Mouse (Mus musculus): ENCODE data around the gene Capn12. TPM values are rescaled to one million over a fixed set of nuclear protein-coding genes. Genes with fewer than 3 reads are reported as not detected.

The Capn12 gene
- polyA plus RNA-seq, 1 experiment from 2014 or later, result 0.22 TPM

GRCm38 (mm10) chr7:28936787-28937186 lies 55.6 kb downstream of the Capn12 start:
- Histone ChIP-seq H3K36me3 (ENCODE audit: inconsistent target) (no peaks in the 10 kb centered on the region), H3K27ac (no peak overlapping the region), H3K4me3 (ENCODE audit: inconsistent target) (no peak overlapping the region), H3K79me2 (ENCODE audit: inconsistent target) (peaks cover 100% of the 10 kb centered on the region)
- 89% methylated on average over 4 of the region's 4 CpGs for WGBS (ENCODE audit: missing documents)

GRCm38 (mm10) chr7:28938654-28939053 lies 57.4 kb downstream of the Capn12 start:
- H3K27ac ChIP-seq, result no peak overlapping the region
- H3K36me3 ChIP-seq (ENCODE audit: inconsistent target), result no peaks in the 10 kb centered on the region
- 70% methylated on average over 4 of the region's 4 CpGs for WGBS (ENCODE audit: missing documents)
- H3K79me2 ChIP-seq (ENCODE audit: inconsistent target), result peaks cover 100% of the 10 kb centered on the region
- H3K4me3 ChIP-seq (ENCODE audit: inconsistent target), result no peak overlapping the region

- 95% methylated on average over 7 of the region's 7 CpGs for WGBS (ENCODE audit: missing documents)
- H3K4me3 ChIP-seq (ENCODE audit: inconsistent target), result no peak overlapping the region
- no peak overlapping the region for H3K27ac ChIP-seq
- peaks cover 100% of the 10 kb centered on the region for H3K79me2 ChIP-seq (ENCODE audit: inconsistent target)
- H3K36me3 ChIP-seq (ENCODE audit: inconsistent target), result no peaks in the 10 kb centered on the region
Observed at GRCm38 (mm10) chr7:28939418-28940183, 58.4 kb downstream of the Capn12 start.

- H3K36me3 ChIP-seq (ENCODE audit: inconsistent target), result no peaks in the 10 kb centered on the region
- WGBS (ENCODE audit: missing documents), result 92% methylated on average over 4 of the region's 4 CpGs
- no peak overlapping the region for H3K4me3 ChIP-seq (ENCODE audit: inconsistent target)
- no peak overlapping the region for H3K27ac ChIP-seq
- H3K79me2 ChIP-seq (ENCODE audit: inconsistent target), result peaks cover 100% of the 10 kb centered on the region
Observed at GRCm38 (mm10) chr7:28941129-28941528, 59.9 kb downstream of the Capn12 start.

- Histone ChIP-seq H3K36me3 (ENCODE audit: inconsistent target) (no peaks in the 10 kb centered on the region), H3K27ac (no peak overlapping the region), H3K4me3 (ENCODE audit: inconsistent target) (no peak overlapping the region), H3K79me2 (ENCODE audit: inconsistent target) (peaks cover 100% of the 10 kb centered on the region)
- WGBS (ENCODE audit: missing documents), result 95% methylated on average over 4 of the region's 4 CpGs
Observed at GRCm38 (mm10) chr7:28941542-28941941, 60.3 kb downstream of the Capn12 start.

Other genes starting within 250 kb of the Capn12 start
- gene Fbxo27, start 188.6 kb upstream of the Capn12 start, polyA plus RNA-seq (2018), result not detected in 3 replicates
- gene Fbxo17, start 164.6 kb upstream of the Capn12 start, polyA plus RNA-seq (2018), result 0.09 TPM in 1 of 3 replicates, not detected in the others
- gene Mrps12, start 139.6 kb upstream of the Capn12 start, polyA plus RNA-seq (2018), result 30.6 to 48.9 TPM (median 42.1 TPM) in 3 replicates
- gene Sars2, start 139.4 kb upstream of the Capn12 start, polyA plus RNA-seq (2018), result 4.6 to 7.1 TPM (median 5.6 TPM) in 3 replicates
- gene Ccer2, start 125.2 kb upstream of the Capn12 start, polyA plus RNA-seq (2018), result not detected in 3 replicates
- 103 to 230 TPM (median 168 TPM) in 3 replicates for gene Sirt2, start 114.7 kb upstream of the Capn12 start, polyA plus RNA-seq (2018)
- 29.5 to 40.8 TPM (median 37.9 TPM) in 3 replicates for gene Nfkbib, start 113.9 kb upstream of the Capn12 start, polyA plus RNA-seq (2018)
- 21.6 to 44.7 TPM (median 44.4 TPM) in 3 replicates for gene Rinl, start 92.5 kb upstream of the Capn12 start, polyA plus RNA-seq (2018)
- gene Hnrnpl, start 72.9 kb upstream of the Capn12 start, polyA plus RNA-seq (2018), result 170 to 242 TPM (median 175 TPM) in 3 replicates
- gene Ech1, start 56.2 kb upstream of the Capn12 start, polyA plus RNA-seq (2018), result 92.1 to 101 TPM (median 96.5 TPM) in 3 replicates
- 0.96 to 1.1 TPM (median 1.1 TPM) in 3 replicates for gene Lgals4, start 47.6 kb upstream of the Capn12 start, polyA plus RNA-seq (2018)
- gene Lgals7, start 17.6 kb upstream of the Capn12 start, polyA plus RNA-seq (2018), result not detected in 3 replicates
- 117 to 186 TPM (median 183 TPM) in 3 replicates for gene Actn4, start 80.9 kb downstream of the Capn12 start, polyA plus RNA-seq (2018)
- 201 to 248 TPM (median 241 TPM) in 3 replicates for gene Eif3k, start 100.4 kb downstream of the Capn12 start, polyA plus RNA-seq (2018)
- 3.7 to 5.2 TPM (median 4.7 TPM) in 3 replicates for gene Map4k1, start 100.6 kb downstream of the Capn12 start, polyA plus RNA-seq (2018)
- gene Ryr1, start 243.8 kb downstream of the Capn12 start, polyA plus RNA-seq (2018), result 0.01 to 0.03 TPM in 2 of 3 replicates, not detected in the other

Measured in macrophage (primary cell).